Mouse (Mus musculus) kidney, adult 2 months (tissue): ENCODE measurements around the gene Adad2.

Experiments used
- CTCF ChIP-seq: fragments of 200-500 bp; conservative IDR thresholded peaks from 2 replicates; pipeline ENCODE4 v1.5.1; 2011; ENCODE audit warnings: low read depth, mild to moderate bottlenecking, control low read depth, low read length, moderate library complexity, mixed read lengths; ENCODE audit not compliant: insufficient read depth, insufficient read length
- POLR2A ChIP-seq: fragments of 200-500 bp; IDR thresholded peaks from one replicate; pipeline ENCODE4 v1.6.1; 2011; ENCODE audit warnings: low read depth, low read length, control low read depth

- no peak for TF ChIP-seq CTCF
- no peak for TF ChIP-seq POLR2A
Measured at GRCm38 (mm10) chr8:119627199-119627598, 14.7 kb downstream of the Adad2 start.
